Mouse (Mus musculus) layer of hippocampus, adult 6 months (tissue): ENCODE results near the gene Snap47. TPM values are rescaled to one million over a fixed set of nuclear protein-coding genes. Genes with fewer than 3 reads are reported as not detected.

ENCODE experiments used
- long read RNA-seq, 2 experiments: library from polyadenylated mRNA; unstranded; transcript quantifications; one replicate each; pipeline ENCODE4 v2.0.0; 2019 to 2020
- polyA plus RNA-seq: library from polyadenylated mRNA; unstranded; fragments of <200 nt; fragmentation: Nextera tagmentation; gene quantifications from 2 replicates; pipeline ENCODE4 v1.2.3, GENCODE M21; 2021

The Snap47 gene
- polyA plus RNA-seq: 573 and 613 TPM in 2 replicates
- long read RNA-seq, experiment 1, transcript Snap47-201 (5 exons, 1,896 nt): major isoform, 1,044 of 1,322 reads
- long read RNA-seq, experiment 1, partial matches to known transcripts: 106 of 1,322 reads
- long read RNA-seq, experiment 1, other reads (novel, unspliced or antisense): 172 of 1,322 reads
- long read RNA-seq, experiment 2, transcript Snap47-201 (5 exons, 1,896 nt): major isoform, 4,263 of 4,950 reads
- long read RNA-seq, experiment 2, partial matches to known transcripts: 82 of 4,950 reads
- long read RNA-seq, experiment 2, other reads (novel, unspliced or antisense): 605 of 4,950 reads

DNA sequence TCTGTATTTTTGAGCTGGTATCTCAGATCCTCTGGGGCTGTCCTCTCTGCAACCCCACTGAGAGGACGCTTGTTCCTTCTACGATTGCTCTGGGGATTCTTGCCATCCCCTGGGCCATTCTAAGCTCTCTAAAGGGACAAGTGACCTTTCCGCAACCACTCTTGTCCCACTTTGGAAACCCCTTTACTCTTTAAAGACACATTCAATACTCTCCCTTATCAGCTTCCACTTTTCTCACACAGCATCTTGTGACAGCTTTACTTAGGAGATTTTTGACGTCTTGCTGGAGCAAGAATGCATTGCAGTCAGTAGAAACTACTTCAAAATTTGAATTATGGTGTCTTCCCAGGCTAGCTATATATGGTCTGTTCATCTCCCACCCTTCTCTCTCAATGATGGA, at the start of gene Snap47:
Gene Snap47, minus strand, starts transcription at position 101 of the 400 bp plus-strand sequence.

DNA sequence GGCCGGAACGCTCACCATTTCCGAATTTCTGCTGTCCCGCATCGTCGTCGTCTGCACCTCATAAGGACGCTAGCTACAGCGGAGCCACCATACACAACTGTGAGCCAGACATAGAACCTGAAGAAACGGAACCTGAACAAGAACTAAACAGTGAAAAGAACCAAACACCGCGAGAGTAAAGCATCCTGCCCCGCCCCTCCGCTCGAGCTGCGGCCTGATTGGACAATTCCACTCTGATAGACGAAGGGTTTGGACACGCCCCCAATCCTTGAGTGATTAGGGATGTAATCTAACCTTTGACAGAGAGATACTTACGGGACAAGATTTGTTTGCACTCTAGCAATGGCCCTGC, 21.3 kb upstream of the Snap47 start, which contains the start of gene Zfp867:
Gene Zfp867, minus strand, starts transcription at position 149 of the 352 bp plus-strand sequence.

DNA sequence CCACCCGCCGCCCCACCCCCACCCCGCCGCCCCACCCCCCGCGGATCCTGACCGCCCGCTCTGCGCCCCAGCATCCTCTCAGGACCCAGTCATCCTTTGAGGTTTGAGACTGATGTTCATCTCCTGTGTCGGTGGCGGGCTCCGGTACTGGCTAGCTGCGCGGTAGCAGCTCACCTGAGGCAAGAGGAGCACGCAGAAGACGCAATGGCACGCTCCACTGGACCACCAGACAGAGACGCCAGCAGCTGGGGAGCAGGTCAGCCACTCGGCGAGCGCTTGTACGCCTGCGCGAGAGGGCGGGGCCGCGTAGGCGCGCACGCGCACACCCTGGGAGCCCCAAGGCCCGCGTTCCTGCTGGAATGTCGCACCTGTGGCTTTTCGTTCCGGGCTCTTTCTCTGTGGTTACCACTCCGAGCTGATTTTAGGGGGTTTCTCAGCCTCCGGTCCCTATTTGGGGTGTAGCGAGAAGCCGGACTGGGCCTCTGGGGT, 1.2 kb downstream of the Snap47 start, which contains the start of gene Jmjd4:
Gene Jmjd4, plus strand, starts transcription at position 305 of the 489 bp plus-strand sequence.

DNA sequence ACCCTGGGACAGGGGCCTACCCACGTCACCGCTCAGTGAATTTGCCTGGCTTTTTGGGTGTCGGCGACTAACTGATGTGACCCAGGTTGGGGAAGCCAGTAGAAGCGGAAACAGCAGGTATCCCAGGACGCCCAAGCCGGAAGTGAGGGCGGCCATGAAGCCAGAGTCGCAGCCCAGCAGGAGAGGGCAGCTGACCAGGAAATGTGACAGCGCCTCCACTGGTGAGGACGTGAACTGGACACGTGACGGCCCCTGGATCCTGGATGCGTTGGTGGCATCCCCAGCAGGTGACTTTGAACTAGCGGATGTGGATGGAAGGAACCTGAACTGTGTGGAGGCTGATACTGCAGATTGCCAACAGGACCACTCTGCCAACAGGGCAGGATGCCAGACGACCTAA, 75.5 kb downstream of the Snap47 start, which contains the start of gene Prss38:
Gene Prss38, minus strand, starts transcription at position 183 of the 400 bp plus-strand sequence.

Other genes starting within 250 kb of the Snap47 start
- gene Mrpl55, start 248.7 kb downstream of the Snap47 start, polyA plus RNA-seq: 179 and 195 TPM in 2 replicates
- 33.7 and 34.5 TPM in 2 replicates for gene 2310033P09Rik, start 242.9 kb downstream of the Snap47 start, polyA plus RNA-seq
- gene Arf1, start 222.9 kb downstream of the Snap47 start, polyA plus RNA-seq: 572 and 575 TPM in 2 replicates
- 0.05 and 0.08 TPM in 2 replicates for gene Wnt3a, start 160.4 kb downstream of the Snap47 start, polyA plus RNA-seq
- gene Wnt9a, start 144.3 kb downstream of the Snap47 start, polyA plus RNA-seq: 0.99 and 1.1 TPM in 2 replicates
- not detected in 2 replicates for gene Prss38, start 75.5 kb downstream of the Snap47 start, polyA plus RNA-seq
- gene Jmjd4, start 1.1 kb downstream of the Snap47 start, polyA plus RNA-seq: 6.5 and 7.7 TPM in 2 replicates
- gene Zfp867, start 21.3 kb upstream of the Snap47 start, polyA plus RNA-seq: 2.7 and 2.9 TPM in 2 replicates
- gene Zkscan17, start 75.6 kb upstream of the Snap47 start, polyA plus RNA-seq: 3.1 and 3.9 TPM in 2 replicates
- 0.29 and 0.38 TPM in 2 replicates for gene Nlrp3, start 90.4 kb upstream of the Snap47 start, polyA plus RNA-seq
- gene Olfr222, start 125.0 kb upstream of the Snap47 start, polyA plus RNA-seq: not detected in 2 replicates
- gene Olfr223, start 142.1 kb upstream of the Snap47 start, polyA plus RNA-seq: not detected in 2 replicates
- gene Mprip, start 210.1 kb upstream of the Snap47 start, polyA plus RNA-seq: 37.9 and 41.4 TPM in 2 replicates